Mouse (Mus musculus) hematopoietic multipotent progenitor cell, adult 10-12 weeks (in vitro differentiated cells): ENCODE results near the gene March7. TPM values are rescaled to one million over a fixed set of nuclear protein-coding genes. Genes with fewer than 3 reads are reported as not detected.

ENCODE experiments used
- polyA plus RNA-seq: library from polyadenylated mRNA; stranded (reverse); fragments of >175 nt; gene quantifications from 2 replicates; pipeline ENCODE4 v1.2.3, GENCODE M21; 2012; ENCODE audit warnings: low replicate concordance

Gene March7
- polyA plus RNA-seq: 4.9 and 9.1 TPM in 2 replicates

DNA sequence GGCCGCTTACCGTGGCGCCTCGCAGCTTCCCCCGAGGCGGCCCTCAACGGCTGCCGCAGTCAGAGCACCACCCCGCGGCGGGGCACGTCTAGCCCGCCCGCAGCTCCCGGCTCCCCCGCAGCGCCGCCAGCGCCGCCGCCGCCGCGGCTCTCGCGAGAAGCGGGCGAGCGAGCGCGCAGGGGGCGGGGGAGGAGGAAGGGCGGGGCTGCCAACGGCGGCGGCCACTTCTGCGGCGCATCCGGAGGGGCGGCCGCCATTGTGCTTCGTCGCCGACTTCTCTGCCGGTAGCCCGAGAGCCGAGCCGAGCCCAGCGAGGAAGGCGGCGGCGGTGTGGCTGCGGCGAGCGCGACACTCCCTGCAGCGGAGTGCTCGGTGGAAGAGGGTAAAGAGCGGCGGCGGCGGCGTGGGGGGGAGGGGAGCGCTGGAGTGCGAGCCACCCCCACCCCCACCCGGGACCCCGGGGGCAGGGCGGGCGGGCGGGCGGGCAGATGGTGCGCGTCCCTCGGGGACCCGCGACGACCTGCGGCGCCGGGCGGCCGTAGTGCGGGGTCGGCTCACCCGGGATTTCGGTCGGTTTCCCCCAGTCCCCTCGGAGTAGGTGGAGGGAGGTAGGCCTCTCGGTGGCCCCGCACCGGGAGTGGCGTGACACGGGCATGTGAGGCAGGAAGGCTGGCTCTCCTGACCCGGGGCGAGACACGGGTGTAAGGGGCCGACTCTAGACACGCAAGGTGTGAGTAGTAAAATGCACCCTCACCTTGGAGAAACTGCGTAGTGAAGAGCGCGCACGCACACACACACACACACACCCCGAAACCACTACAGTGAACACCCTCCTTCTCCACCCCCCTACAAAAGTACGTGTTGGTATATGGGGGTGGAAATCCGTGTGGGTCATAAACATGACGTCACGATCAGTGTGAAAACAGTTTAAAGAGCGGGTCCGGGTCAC is at the start of gene March7, which contains the start of gene Baz2b:
Gene March7 (plus strand): TSS at position 185 of the 949 bp plus-strand sequence.
Gene Baz2b (minus strand): TSS at position 137 of the 949 bp plus-strand sequence.

GRCm38 (mm10) chr2:60284467-60284821 is 74.8 kb downstream of the March7 start, which contains the start of gene Cd302:
Gene Cd302 (minus strand): TSS chr2:60284488.

Other genes with a start within 250 kb of the March7 start
- 28.0 and 37.7 TPM in 2 replicates for gene Baz2b, start within 50 bp of the March7 start, polyA plus RNA-seq
- 14.5 and 17.2 TPM in 2 replicates for gene Cd302, start 74.6 kb downstream of the March7 start, polyA plus RNA-seq
- gene Ly75, start 173.4 kb downstream of the March7 start, polyA plus RNA-seq: 1.5 and 1.7 TPM in 2 replicates